18 mouse cellular contexts compared by ENCODE assay signal in the genomic region with DNA sequence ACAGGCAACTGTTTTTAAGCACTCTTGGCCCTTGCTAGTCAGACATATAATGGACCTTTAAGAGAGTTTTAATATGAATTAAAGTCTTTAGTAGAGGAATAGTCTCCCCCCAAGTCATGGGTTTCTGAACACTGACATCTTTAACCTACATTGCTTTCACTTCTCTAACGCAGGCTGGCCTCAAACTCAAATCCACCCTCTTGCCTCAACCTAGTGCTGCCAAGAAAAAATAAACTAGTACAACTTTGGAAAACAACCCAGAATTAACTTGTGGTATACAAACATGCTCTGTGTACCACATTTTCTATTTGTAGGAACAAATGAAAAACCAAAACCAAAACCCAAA.
A peak's percentile ranks its signal among the peaks of the same experiment; 100 is the strongest.
DNase-seq lines count a peak whose midpoint lies in the region; ATAC-seq lines count a peak whose summit lies in the region.
"Had no signal": no experiment of that assay in that cellular context is flagged by ENCODE, and none has a peak within 500 bp of the region (broad histone marks: within the 10 kb centered on the region; RNA-seq: fewer than 3 reads in every experiment).

No protein-coding gene starts in this region.

- H3K36me3 ChIP-seq in intestine, embryonic 14.5 days (ENCODE audit: control insufficient read depth, insufficient read depth, low read length): no peaks in the 10 kb centered on the region
- H3K36me3 ChIP-seq in intestine, embryonic 15.5 days: no peaks in the 10 kb centered on the region
- H3K36me3 ChIP-seq in embryonic facial prominence, embryonic 15.5 days: no peaks in the 10 kb centered on the region
- H3K36me3 ChIP-seq in forebrain, embryonic 14.5 days (ENCODE audit: control insufficient read depth, insufficient read depth, low read length): no peaks in the 10 kb centered on the region
- H3K36me3 ChIP-seq: embryonic facial prominence, embryonic 12.5 days; forebrain, embryonic 15.5 days; heart, embryonic 12.5 days; hindbrain, embryonic 10.5 days had no signal

- no peaks in the 10 kb centered on the region for H3K27me3 ChIP-seq in intestine, embryonic 14.5 days (replicated peaks; ENCODE audit: control insufficient read depth, insufficient read depth, low read length)
- no peaks in the 10 kb centered on the region for H3K27me3 ChIP-seq in intestine, embryonic 15.5 days (replicated peaks)
- H3K27me3 ChIP-seq in embryonic facial prominence, embryonic 15.5 days: no peaks in the 10 kb centered on the region
- no peaks in the 10 kb centered on the region for H3K27me3 ChIP-seq in forebrain, embryonic 14.5 days (replicated peaks; ENCODE audit: control insufficient read depth, insufficient read depth, low read length)
- H3K27me3 ChIP-seq: embryonic facial prominence, embryonic 12.5 days; forebrain, embryonic 15.5 days; heart, embryonic 12.5 days; megakaryocyte, embryonic 14.5 days had no signal

- no peak for DNase-seq in intestine, embryonic 14.5 days (ENCODE audit: low spot score)
- peak; percentile 24 to 32 for DNase-seq in B cell, adult 2 months
- no peak for DNase-seq in Muller cell, postnatal 12 days (ENCODE audit: inconsistent ontology term)
- no peak for DNase-seq in forebrain, embryonic 14.5 days (ENCODE audit: low spot score)
- DNase-seq: adrenal gland, postnatal 25 days; cerebellum, postnatal 25 days; gastrocnemius, postnatal 10 days; kidney, adult 8-10 months; lung, adult 2 months; right cerebral cortex, postnatal 14 days had no signal

- no peak overlapping the region for H3K4me2 ChIP-seq in intestine, embryonic 14.5 days (ENCODE audit: low read length)
- no peak overlapping the region for H3K4me2 ChIP-seq in intestine, embryonic 15.5 days (replicated peaks)
- H3K4me2 ChIP-seq in embryonic facial prominence, embryonic 15.5 days (replicated peaks): no peak overlapping the region
- no peak overlapping the region for H3K4me2 ChIP-seq in forebrain, embryonic 14.5 days (ENCODE audit: low read length)
- H3K4me2 ChIP-seq: embryonic facial prominence, embryonic 12.5 days; forebrain, embryonic 15.5 days; heart, embryonic 12.5 days had no signal

- no peak overlapping the region for H3K4me3 ChIP-seq in intestine, embryonic 14.5 days (ENCODE audit: low read depth, low read length)
- no peak overlapping the region for H3K4me3 ChIP-seq in intestine, embryonic 15.5 days (replicated peaks)
- H3K4me3 ChIP-seq in embryonic facial prominence, embryonic 15.5 days (replicated peaks): no peak overlapping the region
- H3K4me3 ChIP-seq in forebrain, embryonic 14.5 days (ENCODE audit: low read depth, low read length): no peak overlapping the region
- H3K4me3 ChIP-seq: embryonic facial prominence, embryonic 12.5 days; forebrain, embryonic 15.5 days; heart, embryonic 12.5 days; hindbrain, embryonic 10.5 days; megakaryocyte, embryonic 14.5 days had no signal

- 69% methylated on average over 1 of the region's 1 CpGs for WGBS in intestine, embryonic 14.5 days
- 89% methylated on average over 1 of the region's 1 CpGs for WGBS in intestine, embryonic 15.5 days
- WGBS in embryonic facial prominence, embryonic 15.5 days: 63% methylated on average over 1 of the region's 1 CpGs
- 78% methylated on average over 1 of the region's 1 CpGs for whole genome bisulfite sequencing in forebrain, embryonic 14.5 days

- ATAC-seq in intestine, embryonic 14.5 days (replicated peaks; ENCODE audit: low FRiP score, low TSS enrichment, low read depth): no peak
- ATAC-seq in intestine, embryonic 15.5 days: no peak
- ATAC-seq in embryonic facial prominence, embryonic 15.5 days (ENCODE audit: insufficient number of reproducible peaks, low FRiP score, low TSS enrichment, low read depth): no peak
- ATAC-seq in neutrophil, adult 5-6 weeks (ENCODE audit: extremely low read depth, insufficient number of reproducible peaks, low FRiP score, poor library complexity, severe bottlenecking): peak; percentile 51; the same call in 1 of the 2 replicates
- no peak for ATAC-seq in forebrain, embryonic 14.5 days
- ATAC-seq: forebrain, embryonic 15.5 days had no signal

- no peak overlapping the region for H3K9ac ChIP-seq in intestine, embryonic 14.5 days (ENCODE audit: low read length)
- H3K9ac ChIP-seq in intestine, embryonic 15.5 days: no peak overlapping the region
- H3K9ac ChIP-seq in embryonic facial prominence, embryonic 15.5 days: no peak overlapping the region
- H3K9ac ChIP-seq in forebrain, embryonic 14.5 days (ENCODE audit: low read length): no peak overlapping the region
- H3K9ac ChIP-seq: embryonic facial prominence, embryonic 12.5 days; forebrain, embryonic 15.5 days; heart, embryonic 12.5 days had no signal

- H3K27ac ChIP-seq in intestine, embryonic 14.5 days (ENCODE audit: low read depth): peak overlapping the region; percentile 45; the same call in 1 of the 2 replicates
- no peak overlapping the region for H3K27ac ChIP-seq in intestine, embryonic 15.5 days
- H3K27ac ChIP-seq in embryonic facial prominence, embryonic 15.5 days (replicated peaks): peak overlapping the region; percentile 51
- no peak overlapping the region for H3K27ac ChIP-seq in forebrain, embryonic 14.5 days (ENCODE audit: low read depth, low read length)
- H3K27ac ChIP-seq: embryonic facial prominence, embryonic 12.5 days; forebrain, embryonic 15.5 days; hindbrain, embryonic 10.5 days had no signal

- H3K9me3 ChIP-seq in intestine, embryonic 14.5 days (ENCODE audit: control insufficient read depth, low read length): no peaks in the 10 kb centered on the region
- H3K9me3 ChIP-seq in intestine, embryonic 15.5 days: no peaks in the 10 kb centered on the region
- no peaks in the 10 kb centered on the region for H3K9me3 ChIP-seq in embryonic facial prominence, embryonic 15.5 days (replicated peaks)
- H3K9me3 ChIP-seq in forebrain, embryonic 14.5 days (replicated peaks; ENCODE audit: control insufficient read depth, low read length): no peaks in the 10 kb centered on the region
- H3K9me3 ChIP-seq: embryonic facial prominence, embryonic 12.5 days; forebrain, embryonic 15.5 days; heart, embryonic 12.5 days; hindbrain, embryonic 10.5 days; megakaryocyte, embryonic 14.5 days had no signal

- 0 out of 2 replicates have a peak, but pooled peaks cover 7% of the 10 kb centered on the region for H3K4me1 ChIP-seq in intestine, embryonic 14.5 days (replicated peaks; ENCODE audit: control insufficient read depth, insufficient read depth, low read length)
- no peaks in the 10 kb centered on the region for H3K4me1 ChIP-seq in intestine, embryonic 15.5 days (replicated peaks)
- H3K4me1 ChIP-seq in embryonic facial prominence, embryonic 15.5 days: peaks cover 11% of the 10 kb centered on the region; the same call in 1 of the 2 replicates
- H3K4me1 ChIP-seq in forebrain, embryonic 14.5 days (ENCODE audit: control insufficient read depth, insufficient read depth, low read length): no peaks in the 10 kb centered on the region
- H3K4me1 ChIP-seq: forebrain, embryonic 15.5 days had no signal

Comparison
In these comparisons a context has a peak if more than half of its experiments do, and no peak if none do; other contexts are left out.
1. H3K27ac ChIP-seq: peak in intestine, embryonic 14.5 days (single experiment) and embryonic facial prominence, embryonic 15.5 days (single experiment); none in intestine, embryonic 15.5 days (single experiment) and forebrain, embryonic 14.5 days (single experiment).
2. DNase-seq: peak in B cell, adult 2 months (2 of 2); none in intestine, embryonic 14.5 days (single experiment), Muller cell, postnatal 12 days (single experiment) and forebrain, embryonic 14.5 days (single experiment).